Mouse (Mus musculus) ES-E14 (cell line): ENCODE measurements around the gene Mmp8.

Experiments used
- CHD2 ChIP-seq: IDR thresholded peaks from 2 replicates; pipeline ENCODE4 v1.6.1; 2014; ENCODE audit warnings: mild to moderate bottlenecking, low read depth, low read length, inconsistent platforms
- ZC3H11A ChIP-seq: IDR thresholded peaks from 2 replicates; pipeline ENCODE4 v1.6.1; 2012; ENCODE audit warnings: low read depth, mild to moderate bottlenecking, inconsistent platforms, low read length, borderline replicate concordance
- ZNF384 ChIP-seq: IDR thresholded peaks from 2 replicates; pipeline ENCODE4 v1.6.1; 2012; ENCODE audit warnings: low read depth, low read length, inconsistent platforms

- TF ChIP-seq ZNF384 (no peak), CHD2 (no peak), ZC3H11A (no peak)
Observed at GRCm38 (mm10) chr9:7605638-7606037, 47.4 kb downstream of the Mmp8 start.
